19 mouse cellular contexts compared by ENCODE assay signal in genomic region chr6:12140596-12140995, GRCm38 (mm10).
DNase-seq lines count a peak whose midpoint lies in the region; ATAC-seq lines count a peak whose summit lies in the region.
"Had no signal": no experiment of that assay in that cellular context is flagged by ENCODE, and none has a peak within 500 bp of the region (broad histone marks: within the 10 kb centered on the region; RNA-seq: fewer than 3 reads in every experiment).

No protein-coding gene starts in this region.

- no peak overlapping the region for H3K27ac ChIP-seq in lung, embryonic 15.5 days
- H3K27ac ChIP-seq: embryonic facial prominence, embryonic 15.5 days; forebrain, embryonic 10.5 days; gastrocnemius, adult 2 months; hindbrain, embryonic 10.5 days; hindbrain, embryonic 14.5 days had no signal

- H3K36me3 ChIP-seq in lung, embryonic 15.5 days = no peaks in the 10 kb centered on the region
- H3K36me3 ChIP-seq: embryonic facial prominence, embryonic 15.5 days; forebrain, embryonic 10.5 days; heart, embryonic 12.5 days; hindbrain, embryonic 10.5 days had no signal

- no peak overlapping the region for H3K9ac ChIP-seq in lung, embryonic 15.5 days
- H3K9ac ChIP-seq: embryonic facial prominence, embryonic 15.5 days; heart, embryonic 12.5 days; hindbrain, embryonic 14.5 days had no signal

- no peaks in the 10 kb centered on the region for H3K27me3 ChIP-seq in lung, embryonic 15.5 days
- H3K27me3 ChIP-seq: embryonic facial prominence, embryonic 15.5 days; heart, embryonic 12.5 days had no signal

- 56% methylated on average over 2 of the region's 2 CpGs for WGBS in lung, embryonic 15.5 days

- DNase-seq in lung, postnatal 10 days = no peak
- DNase-seq in adipocyte (ENCODE audit: low spot score) = peak; percentile 15
- peak; percentile 29 for DNase-seq in adrenal gland, adult 8-10 months
- DNase-seq in adrenal gland, postnatal 36 days = peak; percentile 26 to 53
- DNase-seq in thymus, postnatal 10 days (ENCODE audit: low spot score in 2 of 2) = no peak
- DNase-seq: cerebellum, adult 11 months; cerebellum, adult 8-10 months; cerebellum, postnatal 14 days; embryo, embryonic 11 days; gastrocnemius, adult 2 months; gastrocnemius, postnatal 25 days had no signal

- no peak overlapping the region for H3K4me2 ChIP-seq in lung, embryonic 15.5 days
- H3K4me2 ChIP-seq: embryonic facial prominence, embryonic 15.5 days; heart, embryonic 12.5 days; hindbrain, embryonic 14.5 days had no signal

- H3K9me3 ChIP-seq in lung, embryonic 15.5 days = no peaks in the 10 kb centered on the region
- H3K9me3 ChIP-seq: embryonic facial prominence, embryonic 15.5 days; forebrain, embryonic 10.5 days; heart, embryonic 12.5 days; hindbrain, embryonic 10.5 days had no signal

- 0 out of 2 replicates have a peak, but pooled peaks have one; percentile 19 for ATAC-seq in lung, embryonic 15.5 days (ENCODE audit: borderline replicate concordance, extremely low read depth, low FRiP score, low TSS enrichment)
- ATAC-seq: forebrain, embryonic 14.5 days had no signal

- H3K4me1 ChIP-seq in lung, embryonic 15.5 days = 0 out of 2 replicates have a peak, but pooled peaks cover 4% of the 10 kb centered on the region
- H3K4me1 ChIP-seq: embryonic facial prominence, embryonic 15.5 days; forebrain, embryonic 10.5 days; heart, embryonic 12.5 days; hindbrain, embryonic 10.5 days had no signal

- no peak overlapping the region for H3K4me3 ChIP-seq in lung, embryonic 15.5 days
- H3K4me3 ChIP-seq: embryonic facial prominence, embryonic 15.5 days; erythroblast, embryonic 14.5 days; forebrain, embryonic 10.5 days; gastrocnemius, adult 2 months; heart, embryonic 12.5 days; hindbrain, embryonic 10.5 days had no signal

Comparison
In these comparisons a context has a peak if more than half of its experiments do, and no peak if none do; other contexts are left out.
1. DNase-seq: peak in adipocyte (single experiment), adrenal gland, adult 8-10 months (single experiment) and adrenal gland, postnatal 36 days (2 of 2); none in lung, postnatal 10 days (single experiment) and thymus, postnatal 10 days (0 of 2).